Comparison of ENCODE assay signal across 1 mouse cellular context in the genomic region with DNA sequence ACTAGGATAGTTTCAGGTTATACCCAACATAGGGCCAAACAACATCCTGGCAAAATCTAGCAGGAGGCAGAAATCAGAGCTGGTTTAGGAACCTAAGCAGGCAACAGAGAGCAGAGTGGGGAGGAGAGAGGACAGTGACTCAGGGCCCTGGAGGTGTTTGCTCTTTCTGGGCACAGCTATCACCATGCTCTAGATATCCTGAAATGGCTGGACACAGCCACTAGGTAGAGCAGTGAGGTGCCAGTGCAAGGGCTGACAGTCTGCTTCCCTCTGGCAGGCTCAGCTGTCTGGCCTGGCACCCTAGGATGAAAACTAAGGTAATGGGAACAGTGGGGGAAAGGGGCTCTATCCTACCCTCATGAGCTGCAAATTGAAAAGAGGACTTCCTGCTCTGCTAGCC.
TF ChIP-seq lines count a peak whose summit lies in the region.

No protein-coding gene starts in this region.

TF ChIP-seq in CH12.LX, 34 proteins besides CTCF, POLR2A, EP300 and RAD21 (continued from another document):
- no peak for TF ChIP-seq MAX (IDR thresholded peaks at IDR 0.05; ENCODE audit: low read length)
- TF ChIP-seq NRF1 (IDR thresholded peaks at IDR 0.05; ENCODE audit: low read depth, low read length) = no peak
- TF ChIP-seq IRF4 (IDR thresholded peaks at IDR 0.05; ENCODE audit: low read depth, low read length) = no peak
- no peak for TF ChIP-seq ETS1 (conservative IDR thresholded peaks at IDR 0.05; ENCODE audit: low read depth, low read length)
- no peak for TF ChIP-seq PAX5 (IDR thresholded peaks at IDR 0.05; ENCODE audit: low read length)
- no peak for TF ChIP-seq KAT2A (IDR thresholded peaks at IDR 0.05; ENCODE audit: insufficient replicate concordance, low read length)
